Mouse (Mus musculus) lung, embryonic 14.5 days (tissue): ENCODE measurements around the gene B4galnt3. TPM values are rescaled to one million over a fixed set of nuclear protein-coding genes. Genes with fewer than 3 reads are reported as not detected.
A peak's percentile ranks its signal among the peaks of the same experiment; 100 is the strongest.

ENCODE experiments used
- ATAC-seq: fragments of 200-750 bp; cut with Nextera tagmentation; 2 replicates; pipeline ENCODE4 v1.8.0; 2017; ENCODE audit warnings: mild to moderate bottlenecking, moderate TSS enrichment, moderate library complexity; ENCODE audit not compliant: insufficient read depth
- DNase-seq: peaks from one replicate; pipeline ENCODE4 v3.0.0-alpha.2; 2015
- H3K27ac ChIP-seq: fragments of 300-500 bp; sonication (generic); 2 replicates; pipeline ENCODE4 v1.5.1; 2014; ENCODE audit warnings: low read depth, mild to moderate bottlenecking, moderate library complexity
- H3K27me3 ChIP-seq: fragments of 300-500 bp; sonication (generic); 2 replicates; pipeline ENCODE4 v1.6.1; 2014; ENCODE audit warnings: low read length, control low read depth; ENCODE audit not compliant: insufficient read depth
- H3K36me3 ChIP-seq: fragments of 300-500 bp; sonication (generic); 2 replicates; pipeline ENCODE4 v1.6.1; 2014; ENCODE audit warnings: control low read depth; ENCODE audit not compliant: insufficient read depth
- H3K4me1 ChIP-seq: fragments of 300-500 bp; sonication (generic); 2 replicates; pipeline ENCODE4 v1.6.1; 2014; ENCODE audit warnings: antibody characterized with exemption, control low read depth; ENCODE audit not compliant: insufficient read depth
- H3K4me2 ChIP-seq: fragments of 300-500 bp; sonication (generic); 2 replicates; pipeline ENCODE4 v1.6.1; 2014; ENCODE audit warnings: mild to moderate bottlenecking
- H3K4me3 ChIP-seq: fragments of 300-500 bp; sonication (generic); 2 replicates; pipeline ENCODE4 v1.5.1; 2014; ENCODE audit warnings: low read depth, low read length
- H3K9ac ChIP-seq: fragments of 300-500 bp; sonication (generic); 2 replicates; pipeline ENCODE4 v1.6.1; 2014
- H3K9me3 ChIP-seq: fragments of 300-500 bp; sonication (generic); 2 replicates; pipeline ENCODE4 v1.6.1; 2016; ENCODE audit warnings: low read depth, low read length, control low read depth
- CTCF ChIP-seq: IDR thresholded peaks from 2 replicates; pipeline ENCODE4 v1.5.1; 2016; ENCODE audit warnings: antibody characterized with exemption, low read depth
- WGBS: fragments of 180-500 bp; shearing (Covaris S2); extraction: QIAGEN DNeasy Blood & Tissue Kit; methylation state at CpG from one replicate; pipeline ENCODE4 v1.1.7; 2014; 5-methylcytosine and 5-hydroxymethylcytosine counted together
- polyA plus RNA-seq: library from polyadenylated mRNA; unstranded; fragments of >200 nt; fragmentation: Nextera tagmentation; extraction: Ambion mirVana; gene quantifications from 2 replicates; pipeline ENCODE4 v1.2.1, GENCODE M21; 2014

Gene B4galnt3
- polyA plus RNA-seq, 1 experiment from 2014 or later = 0.09 TPM

DNA sequence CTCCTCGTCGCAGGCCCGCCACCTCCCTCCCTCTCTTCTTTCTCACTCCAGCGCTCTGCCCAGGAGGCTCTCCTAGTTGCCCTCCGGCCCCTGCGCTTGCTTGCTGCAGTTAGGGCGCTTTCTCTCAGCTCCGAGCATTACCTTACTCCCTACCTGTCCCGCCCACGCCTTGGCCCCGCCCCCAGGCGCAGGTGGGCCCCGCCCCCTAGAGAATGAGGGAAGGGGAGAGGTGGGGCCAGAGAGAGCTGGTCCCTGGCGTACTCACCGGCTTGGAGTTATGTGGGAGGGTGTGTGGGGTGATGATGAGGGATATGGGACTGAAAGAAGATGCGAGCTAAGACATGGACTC is 400 bp upstream of the B4galnt3 start:
- DNase-seq = peak; percentile 71
- under 1% methylated on average over 16 of the region's 16 CpGs for WGBS
- H3K27ac ChIP-seq = peak overlapping the region; percentile 54; the same call in 1 of the 2 replicates

DNA sequence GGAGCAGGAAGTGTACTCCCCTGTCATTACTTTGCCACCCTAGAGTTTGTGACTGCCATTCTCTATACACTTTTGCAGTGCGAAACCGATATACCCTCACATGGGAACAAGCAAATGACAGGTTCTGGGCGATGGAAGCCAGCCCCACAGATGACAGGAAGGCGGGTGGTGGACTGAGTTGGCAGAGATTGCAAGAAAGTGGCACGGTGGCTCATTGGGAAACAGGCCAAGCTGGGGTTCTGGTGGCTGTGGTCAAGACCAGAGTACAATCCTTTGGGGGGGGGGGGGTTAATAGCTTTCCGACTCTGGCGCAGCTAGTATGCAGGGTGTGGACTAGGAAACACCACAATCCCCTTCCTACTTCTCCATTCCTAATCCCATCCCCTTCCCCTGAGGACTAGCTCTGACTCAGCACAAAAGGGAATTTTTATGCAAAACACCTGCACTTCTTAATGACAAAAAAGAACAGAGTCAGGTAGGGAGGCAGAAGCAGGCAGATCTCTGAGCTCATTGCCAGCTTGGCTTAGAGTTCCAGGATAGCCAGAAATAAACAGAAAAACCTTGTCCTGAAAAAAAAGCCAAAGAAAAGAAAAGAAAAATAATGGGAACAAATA is 2.9 kb downstream of the B4galnt3 start:
- H3K27ac ChIP-seq = no peak overlapping the region
- no peak overlapping the region for H3K4me2 ChIP-seq
- H3K4me1 ChIP-seq = no peaks in the 10 kb centered on the region
- DNase-seq = no peak
- H3K9me3 ChIP-seq = no peaks in the 10 kb centered on the region
- WGBS = 88% methylated on average over 7 of the region's 7 CpGs
- peaks cover 20% of the 10 kb centered on the region for H3K27me3 ChIP-seq
- TF ChIP-seq CTCF = no peak
- no peak overlapping the region for H3K9ac ChIP-seq
- no peaks in the 10 kb centered on the region for H3K36me3 ChIP-seq
- ATAC-seq = no peak
- H3K4me3 ChIP-seq = no peak overlapping the region

More for the DNA sequence above, 400 bp upstream of the B4galnt3 start:
- Histone ChIP-seq H3K4me3 (peak overlapping the region; percentile 57), H3K27me3 (peaks cover 20% of the 10 kb centered on the region), H3K9me3 (no peaks in the 10 kb centered on the region), H3K4me1 (no peaks in the 10 kb centered on the region), H3K36me3 (no peaks in the 10 kb centered on the region), H3K4me2 (peak overlapping the region; percentile 98), H3K9ac (peak overlapping the region; percentile 52)
- no peak for TF ChIP-seq CTCF
- peak; percentile 85 for ATAC-seq

DNA sequence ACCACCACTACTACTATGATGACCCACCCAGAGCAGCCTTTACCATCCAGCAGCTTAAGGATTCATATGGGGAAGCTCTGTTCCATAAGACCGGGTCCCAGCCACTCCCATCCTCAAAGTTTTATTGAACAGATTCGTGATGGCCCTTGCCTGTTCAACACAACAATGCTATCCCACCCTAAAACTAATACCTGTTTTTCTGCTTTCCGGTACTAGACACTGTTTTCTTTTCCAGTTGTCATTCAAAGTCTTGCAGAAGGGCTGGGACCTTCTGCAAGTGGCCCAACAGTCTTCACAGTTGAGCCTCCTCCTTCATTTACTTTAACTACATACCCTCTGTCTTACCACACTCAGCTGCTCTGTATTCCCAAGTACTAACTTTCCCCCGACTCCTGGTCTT is 4.9 kb downstream of the B4galnt3 start:
- Histone ChIP-seq H3K4me2 (no peak overlapping the region), H3K4me3 (no peak overlapping the region), H3K9ac (no peak overlapping the region), H3K27me3 (peaks cover 10% of the 10 kb centered on the region; the same call in 1 of the 2 replicates), H3K4me1 (no peaks in the 10 kb centered on the region), H3K27ac (no peak overlapping the region), H3K9me3 (no peaks in the 10 kb centered on the region), H3K36me3 (no peaks in the 10 kb centered on the region)
- DNase-seq (no peak), ATAC-seq (no peak)
- WGBS = 85% methylated on average over 4 of the region's 4 CpGs
- TF ChIP-seq CTCF = no peak

DNA sequence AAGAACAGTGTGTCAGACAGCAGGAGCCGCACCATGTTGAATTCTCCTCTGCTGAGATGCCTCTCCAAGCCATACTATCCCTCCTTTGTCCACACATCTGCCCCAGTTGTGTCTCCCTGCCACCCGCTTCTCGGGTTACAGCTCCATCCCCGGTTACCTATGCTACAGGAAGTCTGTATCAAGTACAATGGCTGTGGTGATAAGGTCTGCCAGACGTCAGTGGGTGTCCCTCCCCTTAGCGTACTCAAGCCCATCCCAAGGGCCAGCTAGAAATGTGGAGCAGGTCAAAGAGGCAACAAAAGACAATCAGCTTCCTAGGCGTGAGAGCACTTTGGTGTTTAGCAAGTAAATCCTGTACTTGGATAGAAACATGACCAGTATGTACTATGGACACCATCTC is 5.8 kb downstream of the B4galnt3 start:
- no peak for TF ChIP-seq CTCF
- H3K4me3 ChIP-seq = no peak overlapping the region
- H3K27ac ChIP-seq = no peak overlapping the region
- H3K4me1 ChIP-seq = no peaks in the 10 kb centered on the region
- no peak overlapping the region for H3K4me2 ChIP-seq
- WGBS = 27% methylated on average over 7 of the region's 7 CpGs
- peaks cover 9% of the 10 kb centered on the region; the same call in 1 of the 2 replicates for H3K27me3 ChIP-seq
- no peak overlapping the region for H3K9ac ChIP-seq
- no peaks in the 10 kb centered on the region for H3K9me3 ChIP-seq
- DNase-seq = no peak
- H3K36me3 ChIP-seq = no peaks in the 10 kb centered on the region
- ATAC-seq = no peak

DNA sequence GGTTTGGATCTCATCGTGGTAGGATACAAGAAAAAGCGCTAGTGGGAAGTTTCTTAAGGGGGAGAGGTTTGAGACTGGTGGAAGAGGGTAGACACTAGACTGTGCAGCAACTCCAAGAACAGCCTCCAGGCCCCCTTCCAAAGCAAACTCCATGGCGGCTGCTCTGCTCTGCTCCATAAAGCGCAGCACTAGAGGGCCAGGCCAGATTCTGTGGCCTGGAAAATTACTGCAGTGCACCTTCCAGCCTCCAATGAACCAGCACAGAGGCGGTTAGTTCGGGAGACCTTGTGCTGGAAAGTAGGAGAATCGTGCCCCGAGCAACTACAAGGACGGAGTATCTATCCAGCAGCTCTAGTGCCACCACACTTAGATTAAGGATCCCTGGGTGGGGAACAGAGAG is 7.1 kb downstream of the B4galnt3 start:
- DNase-seq = no peak
- no peak overlapping the region for H3K9ac ChIP-seq
- TF ChIP-seq CTCF = no peak
- ATAC-seq = no peak
- H3K27ac ChIP-seq = no peak overlapping the region
- no peaks in the 10 kb centered on the region for H3K9me3 ChIP-seq
- H3K36me3 ChIP-seq = no peaks in the 10 kb centered on the region
- 86% methylated on average over 9 of the region's 9 CpGs for WGBS
- H3K27me3 ChIP-seq = no peaks in the 10 kb centered on the region
- no peak overlapping the region for H3K4me3 ChIP-seq
- no peaks in the 10 kb centered on the region for H3K4me1 ChIP-seq
- no peak overlapping the region for H3K4me2 ChIP-seq

DNA sequence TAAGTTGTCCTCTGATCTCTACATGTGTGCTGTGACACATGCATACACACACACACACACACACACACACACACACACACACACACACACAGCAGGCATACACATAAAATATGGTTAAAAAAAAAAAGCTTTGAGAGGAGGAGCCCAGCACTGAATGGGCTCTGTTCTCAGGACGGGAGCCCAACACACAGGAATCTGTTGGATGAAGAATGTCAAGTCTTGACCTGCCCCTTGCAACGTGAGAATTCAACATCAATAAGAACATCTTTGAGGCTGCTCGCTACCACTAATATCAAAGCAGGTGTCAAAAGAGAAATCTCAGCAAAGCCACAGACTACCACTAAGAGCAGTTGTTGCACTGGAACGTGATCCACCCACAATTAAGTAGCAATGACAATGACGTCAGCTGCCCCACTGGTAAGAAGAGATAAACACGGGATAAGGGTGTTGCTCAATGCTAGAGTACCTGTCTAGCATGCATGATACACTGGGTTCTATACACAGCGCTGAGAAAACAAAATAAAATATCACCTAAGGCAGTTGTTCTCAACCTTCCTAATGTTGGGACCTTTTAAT is 17.4 kb downstream of the B4galnt3 start:
- DNase-seq = no peak
- 51% methylated on average over 7 of the region's 7 CpGs for WGBS
- no peaks in the 10 kb centered on the region for H3K4me1 ChIP-seq

DNA sequence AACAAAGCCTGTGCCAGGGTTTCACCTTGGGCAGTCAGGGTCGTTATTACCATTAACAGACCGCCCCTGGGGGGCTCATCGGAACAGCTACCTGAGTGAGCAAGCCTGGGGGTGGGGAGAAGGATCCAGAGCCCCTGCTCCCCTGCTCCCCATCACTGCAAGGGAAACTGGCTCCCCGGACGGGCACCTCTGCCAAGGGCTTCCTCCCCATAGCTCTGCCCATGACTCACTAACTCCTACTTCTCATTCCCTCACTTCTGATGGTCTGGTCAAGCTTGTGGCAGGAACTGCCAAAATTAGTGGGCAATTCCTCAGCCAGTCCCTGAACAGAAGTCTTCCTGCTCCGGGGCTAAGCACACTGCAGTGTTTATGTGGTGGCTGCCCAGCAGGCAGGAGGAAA is 19.1 kb downstream of the B4galnt3 start:
- no peak for TF ChIP-seq CTCF
- WGBS = 46% methylated on average over 6 of the region's 6 CpGs
- Histone ChIP-seq H3K36me3 (no peaks in the 10 kb centered on the region), H3K4me1 (no peaks in the 10 kb centered on the region), H3K9me3 (no peaks in the 10 kb centered on the region), H3K4me3 (no peak overlapping the region), H3K27me3 (no peaks in the 10 kb centered on the region), H3K9ac (no peak overlapping the region), H3K27ac (no peak overlapping the region), H3K4me2 (no peak overlapping the region)
- ATAC-seq (no peak), DNase-seq (no peak)

More for the DNA sequence above, 17.4 kb downstream of the B4galnt3 start:
- Histone ChIP-seq H3K4me3 (no peak overlapping the region), H3K36me3 (no peaks in the 10 kb centered on the region), H3K4me2 (no peak overlapping the region), H3K27me3 (no peaks in the 10 kb centered on the region), H3K27ac (no peak overlapping the region), H3K9ac (no peak overlapping the region), H3K9me3 (no peaks in the 10 kb centered on the region)
- ATAC-seq = no peak
- no peak for TF ChIP-seq CTCF
